Mouse (Mus musculus) midbrain, embryonic 16.5 days (tissue): ENCODE measurements around the gene Ctse. TPM values are rescaled to one million over a fixed set of nuclear protein-coding genes. Genes with fewer than 3 reads are reported as not detected.

Source experiments
- ATAC-seq: fragments of 200-750 bp; cut with Nextera tagmentation; 2 replicates; pipeline ENCODE4 v1.8.0; 2017; ENCODE audit warnings: moderate TSS enrichment
- H3K27ac ChIP-seq: fragments of 300-500 bp; sonication (generic); 2 replicates; pipeline ENCODE4 v1.5.1; 2014; ENCODE audit warnings: mild to moderate bottlenecking, low read length, mixed read lengths
- H3K27me3 ChIP-seq: fragments of 300-500 bp; sonication (generic); 2 replicates; pipeline ENCODE4 v1.6.1; 2014; ENCODE audit warnings: low read depth, low read length, mixed read lengths; ENCODE audit not compliant: control insufficient read depth, insufficient read depth
- H3K36me3 ChIP-seq: fragments of 300-500 bp; sonication (generic); 2 replicates; pipeline ENCODE4 v1.6.1; 2014; ENCODE audit warnings: mild to moderate bottlenecking, low read length, moderate library complexity, mixed read lengths; ENCODE audit not compliant: control insufficient read depth, insufficient read depth
- H3K4me1 ChIP-seq: fragments of 300-500 bp; sonication (generic); 2 replicates; pipeline ENCODE4 v1.6.1; 2014; ENCODE audit warnings: mild to moderate bottlenecking, low read length, mixed read lengths; ENCODE audit not compliant: control insufficient read depth, insufficient read depth
- H3K4me2 ChIP-seq: fragments of 300-500 bp; sonication (generic); 2 replicates; pipeline ENCODE4 v1.6.1; 2014; ENCODE audit warnings: mild to moderate bottlenecking, low read length, mixed read lengths
- H3K4me3 ChIP-seq: fragments of 300-500 bp; sonication (generic); 2 replicates; pipeline ENCODE4 v1.5.1; 2014; ENCODE audit warnings: low read depth, mild to moderate bottlenecking, low read length, moderate library complexity, mixed read lengths
- H3K9ac ChIP-seq: fragments of 300-500 bp; sonication (generic); 2 replicates; pipeline ENCODE4 v1.6.1; 2014; ENCODE audit warnings: low read depth, low read length, mixed read lengths
- H3K9me3 ChIP-seq: fragments of 300-500 bp; sonication (generic); replicated peaks from 2 replicates; pipeline ENCODE4 v1.6.1; 2014; ENCODE audit warnings: mild to moderate bottlenecking, low read length, mixed read lengths; ENCODE audit not compliant: control insufficient read depth, poor library complexity, severe bottlenecking
- WGBS: fragments of 180-500 bp; shearing (Covaris S2); extraction: QIAGEN DNeasy Blood & Tissue Kit; methylation state at CpG from one replicate; pipeline ENCODE4 v1.1.7; 2014; 5-methylcytosine and 5-hydroxymethylcytosine counted together
- polyA plus RNA-seq: library from polyadenylated mRNA; unstranded; fragments of >200 nt; fragmentation: Nextera tagmentation; extraction: Ambion mirVana; gene quantifications from 2 replicates; pipeline ENCODE4 v1.2.1, GENCODE M21; 2015

Gene Ctse
- polyA plus RNA-seq, 1 experiment from 2014 or later: not detected

- 73% methylated on average over 3 of the region's 3 CpGs for WGBS
- H3K27ac ChIP-seq: no peak overlapping the region
- ATAC-seq: no peak
These were observed 23.6 kb downstream of the Ctse start for GRCm38 (mm10) chr1:131661749-131662148.

GRCm38 (mm10) chr1:131663286-131663995 lies 25.3 kb downstream of the Ctse start:
- Histone ChIP-seq H3K9ac (no peak overlapping the region), H3K4me3 (no peak overlapping the region), H3K27ac (no peak overlapping the region), H3K36me3 (no peaks in the 10 kb centered on the region), H3K4me2 (no peak overlapping the region), H3K27me3 (no peaks in the 10 kb centered on the region), H3K4me1 (no peaks in the 10 kb centered on the region), H3K9me3 (no peaks in the 10 kb centered on the region)
- WGBS: 87% methylated on average over 9 of the region's 9 CpGs
- no peak for ATAC-seq

More at GRCm38 (mm10) chr1:131661749-131662148, 23.6 kb downstream of the Ctse start:
- no peak overlapping the region for H3K4me2 ChIP-seq
- no peaks in the 10 kb centered on the region for H3K36me3 ChIP-seq
- peaks cover 7% of the 10 kb centered on the region for H3K4me1 ChIP-seq
- no peaks in the 10 kb centered on the region for H3K9me3 ChIP-seq
- H3K27me3 ChIP-seq: no peaks in the 10 kb centered on the region
- no peak overlapping the region for H3K4me3 ChIP-seq
- H3K9ac ChIP-seq: no peak overlapping the region

GRCm38 (mm10) chr1:131664136-131664535 lies 26.0 kb downstream of the Ctse start:
- H3K4me3 ChIP-seq: no peak overlapping the region
- H3K9ac ChIP-seq: no peak overlapping the region
- H3K27me3 ChIP-seq: no peaks in the 10 kb centered on the region
- no peak overlapping the region for H3K27ac ChIP-seq
- no peak for ATAC-seq
- no peaks in the 10 kb centered on the region for H3K4me1 ChIP-seq
- H3K36me3 ChIP-seq: no peaks in the 10 kb centered on the region
- H3K9me3 ChIP-seq: no peaks in the 10 kb centered on the region
- WGBS: 90% methylated on average over 5 of the region's 5 CpGs
- H3K4me2 ChIP-seq: no peak overlapping the region

- H3K27me3 ChIP-seq: no peaks in the 10 kb centered on the region
- no peaks in the 10 kb centered on the region for H3K9me3 ChIP-seq
- H3K4me3 ChIP-seq: no peak overlapping the region
- 86% methylated on average over 1 of the region's 1 CpGs for WGBS
- no peaks in the 10 kb centered on the region for H3K4me1 ChIP-seq
- H3K27ac ChIP-seq: no peak overlapping the region
- no peak overlapping the region for H3K4me2 ChIP-seq
- no peaks in the 10 kb centered on the region for H3K36me3 ChIP-seq
- no peak overlapping the region for H3K9ac ChIP-seq
- ATAC-seq: no peak
These were observed 27.8 kb downstream of the Ctse start for GRCm38 (mm10) chr1:131665886-131666285.

- Histone ChIP-seq H3K9ac (no peak overlapping the region), H3K27ac (no peak overlapping the region), H3K27me3 (no peaks in the 10 kb centered on the region), H3K36me3 (no peaks in the 10 kb centered on the region), H3K9me3 (no peaks in the 10 kb centered on the region), H3K4me1 (no peaks in the 10 kb centered on the region), H3K4me2 (no peak overlapping the region), H3K4me3 (no peak overlapping the region)
- 93% methylated on average over 8 of the region's 8 CpGs for WGBS
- no peak for ATAC-seq
These were observed 33.0 kb downstream of the Ctse start for GRCm38 (mm10) chr1:131671113-131671512.

- no peak overlapping the region for H3K27ac ChIP-seq
- 86% methylated on average over 7 of the region's 7 CpGs for WGBS
- H3K9ac ChIP-seq: no peak overlapping the region
- no peaks in the 10 kb centered on the region for H3K9me3 ChIP-seq
- H3K27me3 ChIP-seq: no peaks in the 10 kb centered on the region
- ATAC-seq: no peak
- no peaks in the 10 kb centered on the region for H3K4me1 ChIP-seq
- H3K4me2 ChIP-seq: no peak overlapping the region
- H3K36me3 ChIP-seq: no peaks in the 10 kb centered on the region
- H3K4me3 ChIP-seq: no peak overlapping the region
These were observed 34.3 kb downstream of the Ctse start for GRCm38 (mm10) chr1:131672361-131672760.

GRCm38 (mm10) chr1:131679644-131680043 lies 41.5 kb downstream of the Ctse start:
- Histone ChIP-seq H3K4me3 (no peak overlapping the region), H3K4me1 (no peaks in the 10 kb centered on the region), H3K9ac (no peak overlapping the region), H3K27ac (no peak overlapping the region), H3K27me3 (no peaks in the 10 kb centered on the region), H3K4me2 (no peak overlapping the region), H3K9me3 (no peaks in the 10 kb centered on the region), H3K36me3 (no peaks in the 10 kb centered on the region)
- no peak for ATAC-seq
- WGBS: 84% methylated on average over 5 of the region's 5 CpGs

GRCm38 (mm10) chr1:131687739-131688138 lies 49.6 kb downstream of the Ctse start:
- Histone ChIP-seq H3K4me1 (no peaks in the 10 kb centered on the region), H3K4me2 (no peak overlapping the region), H3K27ac (no peak overlapping the region), H3K9ac (no peak overlapping the region), H3K27me3 (no peaks in the 10 kb centered on the region), H3K4me3 (no peak overlapping the region), H3K9me3 (no peaks in the 10 kb centered on the region), H3K36me3 (no peaks in the 10 kb centered on the region)
- 100% methylated on average over 2 of the region's 2 CpGs for WGBS
- ATAC-seq: no peak

- H3K4me1 ChIP-seq: no peaks in the 10 kb centered on the region
- H3K4me3 ChIP-seq: no peak within 1 kb of the TSS
- WGBS: 61% methylated on average over 8 of the region's 8 CpGs
- H3K9me3 ChIP-seq: no peaks in the 10 kb centered on the region
- no peaks in the 10 kb centered on the region for H3K36me3 ChIP-seq
- H3K9ac ChIP-seq: no peak within 1 kb of the TSS
- no peaks in the 10 kb centered on the region for H3K27me3 ChIP-seq
- H3K27ac ChIP-seq: no peak within 1 kb of the TSS
- H3K4me2 ChIP-seq: no peak within 1 kb of the TSS
- no peak for ATAC-seq
These were observed 50.4 kb downstream of the Ctse start, which contains the start of gene Rab7b for GRCm38 (mm10) chr1:131688475-131688874. Gene Rab7b (plus strand): TSS chr1:131688695.
